In the genomic region with DNA sequence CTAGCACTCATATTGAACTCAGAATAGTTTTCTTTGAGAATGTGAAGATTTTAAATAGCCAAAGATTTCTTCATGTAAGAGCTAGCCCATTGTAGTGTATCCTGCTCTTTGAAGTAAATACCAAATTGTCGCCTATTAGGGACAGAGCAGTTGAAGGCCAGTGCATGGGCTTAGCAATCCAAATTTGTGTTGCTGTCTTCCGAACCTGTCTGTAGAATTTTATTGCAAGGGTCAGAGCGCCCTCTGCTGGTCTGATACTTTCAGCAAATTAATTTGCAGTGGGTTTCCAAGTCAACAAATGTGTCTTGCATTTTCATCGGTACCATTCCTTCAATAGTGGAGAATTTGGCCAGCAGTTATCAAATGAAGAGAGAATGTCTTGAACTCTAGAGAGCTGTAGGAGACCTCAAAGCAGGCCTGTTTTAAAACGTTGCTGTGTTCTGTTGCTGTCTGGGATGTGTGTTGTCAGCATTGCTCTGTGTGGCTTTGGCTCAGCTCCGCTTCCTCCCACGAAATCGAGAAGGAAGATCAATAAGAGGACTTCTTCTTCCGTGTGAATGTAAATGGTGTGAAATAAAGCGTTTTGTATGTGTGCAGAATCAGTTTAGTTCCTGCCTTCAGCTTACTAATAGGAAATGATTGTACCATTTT, we compare ENCODE assay signal across 7 mouse cellular contexts.
A peak's percentile ranks its signal among the peaks of the same experiment; 100 is the strongest.
DNase-seq lines count a peak whose midpoint lies in the region; ATAC-seq and TF ChIP-seq lines count a peak whose summit lies in the region.

No protein-coding gene starts in this region.

- H3K4me3 ChIP-seq in intestine, embryonic 15.5 days (replicated peaks): no peak overlapping the region
- no peak overlapping the region for H3K4me3 ChIP-seq in midbrain, embryonic 14.5 days (replicated peaks; ENCODE audit: low read depth, low read length)

- no peaks in the 10 kb centered on the region for H3K36me3 ChIP-seq in intestine, embryonic 15.5 days
- no peaks in the 10 kb centered on the region for H3K36me3 ChIP-seq in midbrain, embryonic 14.5 days (ENCODE audit: control insufficient read depth, insufficient read depth, low read length)

- 28% methylated on average over 10 of the region's 10 CpGs for WGBS in intestine, embryonic 15.5 days
- WGBS in midbrain, embryonic 14.5 days: 32% methylated on average over 10 of the region's 10 CpGs

- intact Hi-C loops in left cerebral cortex, postnatal 25 days (cut with DNase I): loop anchor here (1.0 to 2.0 kb wide), 2 partner anchors 226 to 315 kb away; partner anchors contain the start of genes Rnf150 and Zfp330

- peak; percentile 93 for TF ChIP-seq CTCF in Patski (IDR thresholded peaks at IDR 0.05)

- in situ Hi-C loops in Patski (cut with MboI; ENCODE audit: low pct_unique_long_range_greater_than_20kb): loop anchor here (5.0 to 25.0 kb wide), 4 partner anchors 147 to 1052 kb away; partner anchors contain the start of gene Rnf150

- H3K4me1 ChIP-seq in intestine, embryonic 15.5 days (replicated peaks): no peaks in the 10 kb centered on the region
- no peaks in the 10 kb centered on the region for H3K4me1 ChIP-seq in midbrain, embryonic 14.5 days (ENCODE audit: control insufficient read depth, insufficient read depth, low read length)

- POLR2A ChIA-PET in Patski (lab: Charles Lee): interaction anchor here (1.6 kb wide), 1 partner anchor 226 kb away, joined by 3 read pairs; no protein-coding TSS in a partner anchor

- peak; percentile 58 for ATAC-seq in Patski
- ATAC-seq in intestine, embryonic 15.5 days: peak; percentile 36; the same call in 1 of the 2 replicates
- peak; percentile 62; the same call in 1 of the 2 replicates for ATAC-seq in midbrain, embryonic 14.5 days (ENCODE audit: low FRiP score, low TSS enrichment)

- no peak overlapping the region for H3K27ac ChIP-seq in intestine, embryonic 15.5 days
- H3K27ac ChIP-seq in midbrain, embryonic 14.5 days (replicated peaks; ENCODE audit: low read depth, low read length): no peak overlapping the region

- H3K9me3 ChIP-seq in intestine, embryonic 15.5 days: no peaks in the 10 kb centered on the region
- H3K9me3 ChIP-seq in midbrain, embryonic 14.5 days (ENCODE audit: control insufficient read depth, low read length): no peaks in the 10 kb centered on the region

- CTCF ChIA-PET in Patski (lab: Charles Lee): interaction anchor here (0.8 to 2.4 kb wide), 12 partner anchors 13 to 233 kb away, joined by 3 to 13 read pairs (median 3); partner anchors contain the start of genes Rnf150 and Tbc1d9

- H3K9ac ChIP-seq in intestine, embryonic 15.5 days: no peak overlapping the region
- no peak overlapping the region for H3K9ac ChIP-seq in midbrain, embryonic 14.5 days (replicated peaks; ENCODE audit: low read length)

- H3K27me3 ChIP-seq in Patski: no peaks in the 10 kb centered on the region
- H3K27me3 ChIP-seq in intestine, embryonic 15.5 days (replicated peaks): no peaks in the 10 kb centered on the region
- no peaks in the 10 kb centered on the region for H3K27me3 ChIP-seq in midbrain, embryonic 14.5 days (ENCODE audit: control insufficient read depth, insufficient read depth, low read length)

- no peak overlapping the region for H3K4me2 ChIP-seq in intestine, embryonic 15.5 days (replicated peaks)
- H3K4me2 ChIP-seq in midbrain, embryonic 14.5 days (ENCODE audit: low read length): no peak overlapping the region

- DNase-seq in Patski (ENCODE audit: low read depth, low spot score): peak; percentile 38
- peak; percentile 74 for DNase-seq in cerebellum, adult 11-12 months
- peak; percentile 61 to 89 for DNase-seq in frontal cortex, postnatal 14 days (ENCODE audit: low spot score in 2 of 2)
- peak; percentile 92 to 94 for DNase-seq in left cerebral cortex, postnatal 25 days (ENCODE audit: low spot score in 2 of 2)
- peak; percentile 96 for DNase-seq in midbrain, embryonic 14.5 days
- DNase-seq in spleen, adult 18-20 months: peak; percentile 30 to 83

Comparison
In these comparisons a context has a peak if more than half of its experiments do, and no peak if none do; other contexts are left out.
1. DNase-seq: peak in every context shown above with its lines; median percentile 96 in midbrain, embryonic 14.5 days; 93 in left cerebral cortex, postnatal 25 days; 75 in frontal cortex, postnatal 14 days; 74 in cerebellum, adult 11-12 months; 56 in spleen, adult 18-20 months; 38 in Patski.